Mouse (Mus musculus): ENCODE data around the gene Tkfc. TPM values are rescaled to one million over a fixed set of nuclear protein-coding genes. Genes with fewer than 3 reads are reported as not detected.

Gene Tkfc
- total and polyA plus RNA-seq, 3 experiments = 12.6 to 20.9 (median 17.2) TPM

Other genes starting within 250 kb of the Tkfc start
- 10 to 100 TPM; 27.2 to 38.3 TPM for gene Syt7, start 216.6 kb downstream of the Tkfc start, total RNA-seq (2021)
- gene Syt7, start 216.6 kb downstream of the Tkfc start, polyA plus RNA-seq (2012; rRNA removed) = 12.2 and 13.5 TPM in 2 replicates
- 1 to 10 TPM; 3.3 to 5.0 TPM for gene Lrrc10b, start 148.2 kb downstream of the Tkfc start, total RNA-seq (2021)
- gene Lrrc10b, start 148.2 kb downstream of the Tkfc start, polyA plus RNA-seq (2012; rRNA removed) = 2.8 and 6.1 TPM in 2 replicates
- gene Ppp1r32, start 122.7 kb downstream of the Tkfc start, total RNA-seq (2021) = under 1 TPM; 0.49 to 0.76 TPM
- gene Ppp1r32, start 122.7 kb downstream of the Tkfc start, polyA plus RNA-seq (2012; rRNA removed) = 0.13 and 0.16 TPM in 2 replicates
- gene Cpsf7, start 80.4 kb downstream of the Tkfc start, total RNA-seq (2021) = 10 to 100 TPM; 42.1 to 51.1 TPM
- gene Cpsf7, start 80.4 kb downstream of the Tkfc start, polyA plus RNA-seq (2012; rRNA removed) = 25.5 and 34.2 TPM in 2 replicates
- 10 to 100 TPM; 68.0 to 76.1 TPM for gene Sdhaf2, start 79.5 kb downstream of the Tkfc start, total RNA-seq (2021)
- 10.3 and 10.7 TPM in 2 replicates for gene Sdhaf2, start 79.5 kb downstream of the Tkfc start, polyA plus RNA-seq (2012; rRNA removed)
- 10 to 100 TPM; 16.0 to 23.1 TPM for gene Tmem216, start 49.4 kb downstream of the Tkfc start, total RNA-seq (2021)
- gene Tmem216, start 49.4 kb downstream of the Tkfc start, polyA plus RNA-seq (2012; rRNA removed) = 14.5 and 16.2 TPM in 2 replicates
- 10 to 100 TPM; 14.7 to 24.6 TPM for gene Cyb561a3, start 28.5 kb downstream of the Tkfc start, total RNA-seq (2021)
- 34.1 and 37.2 TPM in 2 replicates for gene Cyb561a3, start 28.5 kb downstream of the Tkfc start, polyA plus RNA-seq (2012; rRNA removed)
- 1 to 10 TPM; 7.0 to 9.8 TPM for gene Tmem138, start 28.3 kb downstream of the Tkfc start, total RNA-seq (2021)
- gene Tmem138, start 28.3 kb downstream of the Tkfc start, polyA plus RNA-seq (2012; rRNA removed) = 7.1 and 9.0 TPM in 2 replicates
- gene Ddb1, start 327 bp downstream of the Tkfc start, total RNA-seq (2021) = 100 to 1,000 TPM; 255 to 264 TPM
- 64.9 and 105 TPM in 2 replicates for gene Ddb1, start 327 bp downstream of the Tkfc start, polyA plus RNA-seq (2012; rRNA removed)
- gene Vwce, start 28.6 kb upstream of the Tkfc start, total RNA-seq (2021) = under 1 TPM; 0.17 to 0.79 TPM
- gene Vwce, start 28.6 kb upstream of the Tkfc start, polyA plus RNA-seq (2012; rRNA removed) = 0.18 and 0.26 TPM in 2 replicates
- not detected for gene Pga5, start 72.4 kb upstream of the Tkfc start, total RNA-seq (2021)
- gene Pga5, start 72.4 kb upstream of the Tkfc start, polyA plus RNA-seq (2012; rRNA removed) = not detected in 2 replicates
- 10 to 100 TPM; 22.1 to 23.3 TPM for gene Vps37c, start 83.1 kb upstream of the Tkfc start, total RNA-seq (2021)
- 46.4 and 65.5 TPM in 2 replicates for gene Vps37c, start 83.1 kb upstream of the Tkfc start, polyA plus RNA-seq (2012; rRNA removed)
- gene Cd5, start 133.3 kb upstream of the Tkfc start, total RNA-seq (2021) = under 1 TPM; 0.10 to 0.14 TPM
- gene Cd5, start 133.3 kb upstream of the Tkfc start, polyA plus RNA-seq (2012; rRNA removed) = 0.15 and 0.26 TPM in 2 replicates
- not detected for gene Cd6, start 224.4 kb upstream of the Tkfc start, total RNA-seq (2021)
- gene Cd6, start 224.4 kb upstream of the Tkfc start, polyA plus RNA-seq (2012; rRNA removed) = 0.28 and 0.34 TPM in 2 replicates
- 1 to 10 TPM; 3.6 to 6.4 TPM for gene Slc15a3, start 234.1 kb upstream of the Tkfc start, total RNA-seq (2021)
- 10.0 and 10.3 TPM in 2 replicates for gene Slc15a3, start 234.1 kb upstream of the Tkfc start, polyA plus RNA-seq (2012; rRNA removed)

All from adrenal gland, adult 2 months (tissue).